Mouse (Mus musculus): ENCODE results near the gene Gas7. TPM values are rescaled to one million over a fixed set of nuclear protein-coding genes. Genes with fewer than 3 reads are reported as not detected.

The Gas7 gene
- polyA plus RNA-seq, 1 experiment = 14.3 TPM

DNA sequence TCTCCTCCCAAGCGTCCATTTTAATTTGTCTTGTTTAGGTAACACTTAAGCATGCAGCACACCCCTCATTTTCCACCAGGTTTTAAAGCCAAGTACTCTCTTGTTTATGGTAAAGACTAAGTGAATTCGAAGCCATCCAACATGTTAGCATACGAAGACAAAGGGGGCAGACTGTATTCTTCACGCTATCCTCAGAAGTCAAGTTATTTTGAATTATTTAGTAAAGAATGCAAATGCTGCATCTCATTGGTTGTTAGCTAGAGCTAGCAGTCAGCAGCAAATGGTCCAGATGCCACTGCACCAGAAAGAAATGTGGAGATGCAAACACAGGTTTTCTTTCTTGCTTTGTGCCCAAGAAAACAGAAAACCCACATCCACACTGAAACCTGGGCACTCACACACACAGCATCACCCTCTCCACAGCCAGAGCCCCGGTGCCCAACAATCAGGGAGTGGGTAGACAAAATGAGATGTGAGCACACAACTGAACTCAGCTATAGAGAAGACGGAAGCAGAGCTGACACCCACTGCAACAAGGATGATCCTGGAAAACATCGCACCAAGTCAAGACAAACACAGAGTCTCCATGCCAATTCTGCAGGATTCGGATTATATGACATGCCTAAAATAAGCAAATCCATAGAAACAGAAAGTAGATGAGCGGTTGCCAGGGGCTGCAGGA lies 157.1 kb downstream of the Gas7 start:
- no peak for DNase-seq
- Histone ChIP-seq H3K4me1 (ENCODE audit: control insufficient read depth, insufficient read depth, low read length) (no peaks in the 10 kb centered on the region), H3K4me3 (replicated peaks; ENCODE audit: extremely low read depth, low read depth, low read length) (no peak overlapping the region)
- TF ChIP-seq POLR2A (IDR thresholded peaks at IDR 0.05; ENCODE audit: borderline replicate concordance, extremely low read depth, low read depth, low read length) = no peak
- no peak for TF ChIP-seq CTCF (IDR thresholded peaks at IDR 0.05; ENCODE audit: insufficient read depth, low read length)
- 89% methylated on average over 9 of the region's 9 CpGs for WGBS

DNA sequence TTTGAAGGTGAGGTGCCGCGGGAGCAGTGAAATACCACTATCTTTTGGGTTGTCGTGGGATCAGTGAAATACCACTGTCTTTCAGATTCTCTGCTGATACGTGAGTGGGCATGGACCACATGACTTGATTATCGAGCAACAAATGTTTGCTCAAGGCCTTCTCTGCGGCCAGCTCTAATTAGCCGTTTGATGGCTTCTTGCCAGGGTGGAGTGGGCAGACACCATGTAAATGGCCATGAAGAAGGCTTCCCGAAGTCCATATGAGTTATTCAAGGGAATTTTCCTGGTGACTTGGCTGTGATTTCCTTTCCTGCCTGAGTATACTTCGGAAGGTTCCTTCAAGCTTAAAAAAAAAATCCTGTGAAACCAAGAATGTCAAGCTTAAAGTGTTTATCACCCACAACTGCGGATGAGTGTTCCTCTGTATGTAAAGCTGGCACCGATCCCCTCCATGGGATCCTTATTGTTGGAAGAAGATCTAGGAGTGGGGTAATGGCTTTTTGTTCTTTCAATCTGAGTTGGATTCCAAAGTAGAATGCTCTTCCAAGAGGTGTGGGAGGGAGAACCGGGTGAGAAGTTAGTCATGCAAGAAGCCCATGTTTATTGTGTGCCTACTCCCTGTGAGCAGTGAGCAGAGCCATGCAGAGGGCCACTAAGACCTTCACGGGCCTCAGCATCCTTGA lies 161.5 kb downstream of the Gas7 start:
- no peaks in the 10 kb centered on the region for H3K4me1 ChIP-seq (ENCODE audit: control insufficient read depth, insufficient read depth, low read length)
- no peak for DNase-seq
- H3K4me3 ChIP-seq (replicated peaks; ENCODE audit: extremely low read depth, low read depth, low read length) = no peak overlapping the region
- TF ChIP-seq POLR2A (IDR thresholded peaks at IDR 0.05; ENCODE audit: borderline replicate concordance, extremely low read depth, low read depth, low read length) (no peak), CTCF (IDR thresholded peaks at IDR 0.05; ENCODE audit: insufficient read depth, low read length) (no peak)
- 66% methylated on average over 13 of the region's 13 CpGs for WGBS

DNA sequence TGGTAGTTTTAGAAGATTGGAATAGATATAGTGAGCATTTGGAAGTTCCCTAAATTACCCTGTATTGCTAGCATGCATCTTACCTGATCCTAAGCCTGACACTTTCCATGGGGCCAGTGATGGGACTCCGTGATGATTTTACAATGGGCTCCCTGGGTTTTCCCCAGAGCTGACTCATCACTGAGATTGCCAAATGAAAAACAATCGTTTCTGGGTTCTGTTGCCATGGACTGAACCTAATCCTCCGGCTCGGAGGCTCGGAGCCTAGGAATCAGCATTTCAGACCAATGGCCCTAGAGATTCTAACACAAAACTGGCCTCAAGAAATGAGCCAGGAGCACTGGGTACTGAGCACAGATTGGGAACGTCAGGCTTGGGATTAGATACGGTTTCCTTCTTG lies 167.1 kb downstream of the Gas7 start:
- WGBS = 74% methylated on average over 7 of the region's 7 CpGs
- TF ChIP-seq POLR2A (IDR thresholded peaks at IDR 0.05; ENCODE audit: borderline replicate concordance, extremely low read depth, low read depth, low read length) = no peak
- no peak for TF ChIP-seq CTCF (IDR thresholded peaks at IDR 0.05; ENCODE audit: insufficient read depth, low read length)
- DNase-seq = no peak
- Histone ChIP-seq H3K4me3 (replicated peaks; ENCODE audit: extremely low read depth, low read depth, low read length) (no peak overlapping the region), H3K4me1 (ENCODE audit: control insufficient read depth, insufficient read depth, low read length) (no peaks in the 10 kb centered on the region)

DNA sequence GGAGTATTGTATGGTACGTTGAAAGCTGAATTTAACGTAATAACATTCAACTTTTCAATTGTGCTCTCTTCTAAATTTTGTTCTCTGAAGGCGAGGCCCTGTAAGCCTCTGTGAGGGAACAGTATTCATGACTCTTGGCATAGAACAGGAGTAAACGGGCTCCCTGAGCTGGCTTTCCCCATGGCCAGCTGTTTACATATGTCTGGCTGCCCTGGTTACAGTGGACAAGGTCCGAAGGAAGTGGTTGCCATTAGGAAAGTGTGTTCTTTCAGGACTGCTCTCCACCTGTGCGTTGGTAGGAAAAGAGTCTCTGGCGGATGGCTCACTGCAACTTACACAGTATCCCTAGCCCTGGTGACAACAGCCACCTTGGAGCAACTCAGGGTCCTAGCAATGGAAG lies 171.9 kb downstream of the Gas7 start:
- Histone ChIP-seq H3K4me1 (ENCODE audit: control insufficient read depth, insufficient read depth, low read length) (no peaks in the 10 kb centered on the region), H3K4me3 (replicated peaks; ENCODE audit: extremely low read depth, low read depth, low read length) (no peak overlapping the region)
- no peak for DNase-seq
- TF ChIP-seq CTCF (IDR thresholded peaks at IDR 0.05; ENCODE audit: insufficient read depth, low read length) (no peak), POLR2A (IDR thresholded peaks at IDR 0.05; ENCODE audit: borderline replicate concordance, extremely low read depth, low read depth, low read length) (no peak)
- 76% methylated on average over 7 of the region's 7 CpGs for WGBS

DNA sequence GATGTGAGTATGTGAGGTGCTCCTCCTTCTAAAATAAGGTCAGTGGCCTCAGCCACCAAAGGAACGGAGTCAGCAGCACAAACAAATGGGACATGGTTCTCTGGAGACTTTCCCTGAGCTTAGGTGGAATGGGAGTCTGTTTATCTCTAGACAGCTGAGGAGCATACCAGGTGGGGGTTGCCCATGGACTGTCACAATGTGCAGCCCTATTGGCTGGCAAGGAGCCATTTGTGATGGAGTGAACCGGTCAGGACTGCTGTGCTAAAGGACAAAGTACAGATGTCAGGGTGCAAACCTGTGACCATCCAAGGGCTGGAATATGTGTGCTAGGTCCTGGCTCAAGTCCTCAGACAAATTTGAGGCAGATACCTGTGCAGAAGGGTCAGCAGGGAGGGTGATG lies 173.3 kb downstream of the Gas7 start:
- no peak for DNase-seq
- 70% methylated on average over 2 of the region's 2 CpGs for WGBS

DNA sequence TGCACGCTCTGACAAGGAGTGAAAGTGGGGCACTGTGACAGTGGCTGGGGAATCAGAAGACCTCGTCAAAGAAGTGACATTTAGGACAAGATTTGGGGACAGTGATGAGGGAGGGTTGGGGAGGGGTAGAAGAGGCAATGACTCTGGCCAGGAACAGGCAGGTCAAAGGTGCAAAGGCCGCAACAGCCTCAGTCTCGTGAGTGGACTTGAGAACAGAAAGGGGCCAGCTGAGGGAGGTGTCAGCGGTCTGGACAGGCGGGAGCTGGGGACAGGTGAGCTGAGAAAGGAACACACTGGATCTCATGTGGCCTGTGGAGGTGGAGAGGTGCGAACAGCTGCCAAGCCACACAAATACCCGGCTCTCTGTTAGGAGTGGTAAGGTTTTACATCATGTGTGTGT lies 177.7 kb downstream of the Gas7 start:
- no peak for TF ChIP-seq POLR2A (IDR thresholded peaks at IDR 0.05; ENCODE audit: borderline replicate concordance, extremely low read depth, low read depth, low read length)
- no peak for TF ChIP-seq CTCF (IDR thresholded peaks at IDR 0.05; ENCODE audit: insufficient read depth, low read length)
- Histone ChIP-seq H3K4me3 (replicated peaks; ENCODE audit: extremely low read depth, low read depth, low read length) (no peak overlapping the region), H3K4me1 (ENCODE audit: control insufficient read depth, insufficient read depth, low read length) (no peaks in the 10 kb centered on the region)
- DNase-seq = no peak
- WGBS = 71% methylated on average over 8 of the region's 8 CpGs

More for the DNA sequence above, 173.3 kb downstream of the Gas7 start:
- TF ChIP-seq CTCF (IDR thresholded peaks at IDR 0.05; ENCODE audit: insufficient read depth, low read length) (no peak), POLR2A (IDR thresholded peaks at IDR 0.05; ENCODE audit: borderline replicate concordance, extremely low read depth, low read depth, low read length) (no peak)
- Histone ChIP-seq H3K4me3 (replicated peaks; ENCODE audit: extremely low read depth, low read depth, low read length) (no peak overlapping the region), H3K4me1 (ENCODE audit: control insufficient read depth, insufficient read depth, low read length) (no peaks in the 10 kb centered on the region)

DNA sequence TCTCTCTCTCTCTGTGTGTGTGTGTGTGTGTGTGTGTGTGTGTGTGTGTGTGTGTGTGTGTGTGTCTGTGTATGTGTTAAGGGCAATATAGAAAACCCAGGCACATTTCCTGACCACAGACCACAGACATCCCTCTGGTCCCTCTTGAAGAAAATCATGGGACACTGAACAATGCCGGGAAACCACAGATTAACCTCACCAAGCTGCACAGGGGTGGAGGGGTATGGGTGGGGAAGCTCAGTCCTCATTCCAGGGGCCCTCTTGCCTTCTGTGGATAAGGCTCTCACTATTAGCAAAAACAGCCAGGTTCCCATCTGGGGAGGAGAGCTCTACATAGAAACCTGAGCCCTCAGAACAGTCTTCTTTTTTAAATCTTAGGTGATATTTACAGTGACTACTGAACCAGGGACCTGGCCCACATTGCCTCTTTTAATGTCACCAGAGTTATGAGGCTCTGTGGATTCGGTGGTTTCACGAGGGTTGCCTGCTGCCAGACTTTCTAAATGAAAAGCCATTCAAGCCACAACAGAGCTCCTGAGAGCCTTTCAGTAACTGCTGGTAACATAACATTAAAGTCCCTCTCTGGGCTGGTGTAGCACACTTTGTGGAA lies 178.5 kb downstream of the Gas7 start:
- no peak for DNase-seq
- Histone ChIP-seq H3K4me3 (replicated peaks; ENCODE audit: extremely low read depth, low read depth, low read length) (no peak overlapping the region), H3K4me1 (ENCODE audit: control insufficient read depth, insufficient read depth, low read length) (no peaks in the 10 kb centered on the region)
- WGBS = 61% methylated on average over 3 of the region's 3 CpGs
- no peak for TF ChIP-seq CTCF (IDR thresholded peaks at IDR 0.05; ENCODE audit: insufficient read depth, low read length)
- TF ChIP-seq POLR2A (IDR thresholded peaks at IDR 0.05; ENCODE audit: borderline replicate concordance, extremely low read depth, low read depth, low read length) = no peak

DNA sequence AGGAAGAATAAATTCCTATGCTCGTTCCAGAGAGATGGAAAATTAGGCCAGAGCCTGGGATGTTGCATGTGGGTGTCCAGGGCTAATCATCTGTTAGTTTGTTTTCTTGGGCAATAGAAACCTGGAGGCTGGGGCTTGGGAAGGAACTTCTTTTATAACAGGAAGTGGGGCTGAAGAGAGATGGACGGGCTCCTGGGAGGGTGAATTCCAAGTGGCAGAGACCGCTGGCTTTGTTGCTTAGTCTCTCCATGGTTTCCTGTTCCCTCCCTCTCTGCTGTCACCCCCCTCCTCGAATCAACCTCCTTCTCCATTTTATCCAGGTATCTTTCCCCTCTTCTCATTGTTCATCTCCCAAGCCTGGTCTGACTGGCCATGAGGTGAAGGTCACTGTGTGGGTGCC lies 181.0 kb downstream of the Gas7 start:
- Histone ChIP-seq H3K4me1 (ENCODE audit: control insufficient read depth, insufficient read depth, low read length) (no peaks in the 10 kb centered on the region), H3K4me3 (replicated peaks; ENCODE audit: extremely low read depth, low read depth, low read length) (no peak overlapping the region)
- no peak for DNase-seq
- TF ChIP-seq CTCF (IDR thresholded peaks at IDR 0.05; ENCODE audit: insufficient read depth, low read length) (no peak), POLR2A (IDR thresholded peaks at IDR 0.05; ENCODE audit: borderline replicate concordance, extremely low read depth, low read depth, low read length) (no peak)
- 43% methylated on average over 4 of the region's 4 CpGs for WGBS

DNA sequence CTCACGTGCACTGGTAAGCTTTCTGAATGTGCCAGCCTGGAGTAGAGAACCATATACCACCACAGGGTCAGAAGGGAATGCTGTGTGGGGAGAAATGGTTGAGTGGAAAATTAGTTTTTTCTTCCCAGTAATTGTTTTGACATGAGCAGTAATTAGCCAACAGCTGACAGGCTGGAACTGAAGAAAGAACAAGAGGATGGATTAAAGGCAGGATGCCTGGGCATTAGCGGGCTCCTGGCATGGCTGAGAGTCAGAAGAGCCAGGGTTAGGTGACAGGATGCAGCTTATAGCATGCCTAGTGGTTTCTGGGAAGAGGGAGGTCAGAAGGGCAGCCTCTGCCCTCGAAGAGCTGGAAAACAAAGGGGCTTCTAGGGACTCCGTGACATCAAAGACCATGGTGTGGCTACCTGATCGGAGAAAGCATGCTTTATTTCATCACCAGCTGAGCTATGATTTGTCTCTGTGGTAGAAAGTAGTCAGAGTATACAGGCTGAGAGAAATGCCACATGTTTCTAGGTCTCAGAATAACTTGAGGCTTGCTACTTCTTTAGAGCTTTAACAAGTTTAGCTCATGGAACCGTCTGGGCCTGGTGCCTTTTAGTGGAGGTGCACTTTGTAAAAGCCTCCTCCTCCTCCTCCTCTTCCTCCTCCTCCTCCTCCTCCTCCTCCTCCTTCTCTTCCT lies 181.8 kb downstream of the Gas7 start:
- H3K4me1 ChIP-seq (ENCODE audit: control insufficient read depth, insufficient read depth, low read length) = no peaks in the 10 kb centered on the region
- DNase-seq = no peak
- TF ChIP-seq CTCF (IDR thresholded peaks at IDR 0.05; ENCODE audit: insufficient read depth, low read length) (no peak), POLR2A (IDR thresholded peaks at IDR 0.05; ENCODE audit: borderline replicate concordance, extremely low read depth, low read depth, low read length) (no peak)
- 60% methylated on average over 6 of the region's 6 CpGs for WGBS
- H3K4me3 ChIP-seq (replicated peaks; ENCODE audit: extremely low read depth, low read depth, low read length) = no peak overlapping the region

Data from lung, adult 2 months (tissue).